Mouse (Mus musculus) adrenal gland, postnatal 4 days (tissue): ENCODE results near the gene Sesn3. TPM values are rescaled to one million over a fixed set of nuclear protein-coding genes. Genes with fewer than 3 reads are reported as not detected.

Experiments
- DNase-seq, 2 experiments: peaks; one replicate each; pipeline ENCODE4 v3.0.0; 2021 to 2022; ENCODE audit warnings: low spot score in 2 of 2, mixed read lengths in 2 of 2
- total RNA-seq, 2 experiments: library from RNA; stranded (reverse); gene quantifications; 2 replicates each; pipeline ENCODE4 v1.2.3; 2021

The Sesn3 gene
- total RNA-seq, 2 experiments from 2014 or later = 50.7 to 52.8 TPM

- no peak for DNase-seq
Measured at GRCm38 (mm10) chr9:14350787-14351186, 75.9 kb downstream of the Sesn3 start.

GRCm38 (mm10) chr9:14352337-14352736, 77.5 kb downstream of the Sesn3 start:
- no peak for DNase-seq

GRCm38 (mm10) chr9:14354852-14355251, 80.0 kb downstream of the Sesn3 start:
- no peak for DNase-seq

- no peak for DNase-seq
Measured at GRCm38 (mm10) chr9:14357033-14357432, 82.2 kb downstream of the Sesn3 start.

GRCm38 (mm10) chr9:14362068-14362768, 87.4 kb downstream of the Sesn3 start:
- DNase-seq = no peak

- DNase-seq = no peak
Measured at GRCm38 (mm10) chr9:14363540-14363939, 88.7 kb downstream of the Sesn3 start.

GRCm38 (mm10) chr9:14364719-14365118, 89.9 kb downstream of the Sesn3 start:
- no peak for DNase-seq

- DNase-seq = no peak
Measured at GRCm38 (mm10) chr9:14365481-14366125, 90.7 kb downstream of the Sesn3 start.

- DNase-seq = no peak
Measured at GRCm38 (mm10) chr9:14367850-14368249, 93.0 kb downstream of the Sesn3 start.

- no peak for DNase-seq
Measured at GRCm38 (mm10) chr9:14369271-14369670, 94.4 kb downstream of the Sesn3 start.

- DNase-seq = no peak
Measured at GRCm38 (mm10) chr9:14372440-14372839, 97.6 kb downstream of the Sesn3 start.

- DNase-seq = no peak
Measured at GRCm38 (mm10) chr9:14376149-14376548, 101.3 kb downstream of the Sesn3 start.

GRCm38 (mm10) chr9:14378151-14378550, 103.3 kb downstream of the Sesn3 start:
- DNase-seq = no peak

GRCm38 (mm10) chr9:14379769-14380385, 105.0 kb downstream of the Sesn3 start:
- DNase-seq = no peak

GRCm38 (mm10) chr9:14380386-14381285, 105.8 kb downstream of the Sesn3 start:
- DNase-seq = peak; percentile 62 to 64

- DNase-seq = no peak
Measured at GRCm38 (mm10) chr9:14381353-14382055, 106.6 kb downstream of the Sesn3 start, which contains the start of gene Endod1. TSS of gene Endod1 (minus strand) at chr9:14381507.

- DNase-seq = no peak
Measured at GRCm38 (mm10) chr9:14382256-14382791, 107.5 kb downstream of the Sesn3 start.
